Mouse (Mus musculus): ENCODE data around the gene Zswim7.
A peak's percentile ranks its signal among the peaks of the same experiment; 100 is the strongest.

GRCm38 (mm10) chr11:62280675-62281600 lies at the start of gene Zswim7, which contains the start of gene Ttc19:
- 0 out of 2 replicates have a peak, but pooled peaks have one; percentile 9 for TF ChIP-seq CTCF (IDR thresholded peaks at IDR 0.05; ENCODE audit: insufficient read depth, low read depth, low read length)
- peak; percentile 97 for TF ChIP-seq POLR2A (IDR thresholded peaks at IDR 0.05; ENCODE audit: insufficient read depth, low read depth, low read length)
